Mouse (Mus musculus) neural tube, embryonic 12.5 days (tissue): ENCODE results near the gene Nrxn1. TPM values are rescaled to one million over a fixed set of nuclear protein-coding genes. Genes with fewer than 3 reads are reported as not detected.

ENCODE experiments used
- ATAC-seq: fragments of 200-750 bp; cut with Nextera tagmentation; 2 replicates; pipeline ENCODE4 v1.8.0; 2017; ENCODE audit warnings: low read depth, mild to moderate bottlenecking, moderate TSS enrichment, moderate library complexity; ENCODE audit not compliant: low FRiP score
- H3K27ac ChIP-seq: fragments of 300-500 bp; sonication (generic); 2 replicates; pipeline ENCODE4 v1.5.1; 2016
- H3K27me3 ChIP-seq: fragments of 300-500 bp; sonication (generic); replicated peaks from 2 replicates; pipeline ENCODE4 v1.6.1; 2016; ENCODE audit warnings: mild to moderate bottlenecking
- H3K36me3 ChIP-seq: fragments of 300-500 bp; sonication (generic); 2 replicates; pipeline ENCODE4 v1.6.1; 2016; ENCODE audit warnings: mild to moderate bottlenecking
- H3K4me1 ChIP-seq: fragments of 300-500 bp; sonication (generic); 2 replicates; pipeline ENCODE4 v1.6.1; 2016
- H3K4me2 ChIP-seq: fragments of 300-500 bp; sonication (generic); replicated peaks from 2 replicates; pipeline ENCODE4 v1.6.1; 2016; ENCODE audit warnings: mild to moderate bottlenecking
- H3K4me3 ChIP-seq: fragments of 300-500 bp; sonication (generic); 2 replicates; pipeline ENCODE4 v1.5.1; 2016
- H3K9ac ChIP-seq: fragments of 300-500 bp; sonication (generic); 2 replicates; pipeline ENCODE4 v1.6.1; 2016; ENCODE audit warnings: mild to moderate bottlenecking
- H3K9me3 ChIP-seq: fragments of 300-500 bp; sonication (generic); 2 replicates; pipeline ENCODE4 v1.6.1; 2016; ENCODE audit warnings: mild to moderate bottlenecking
- WGBS: fragments of 180-500 bp; shearing (Covaris S2); methylation state at CpG from one replicate; pipeline ENCODE4 v1.1.7; 2016; 5-methylcytosine and 5-hydroxymethylcytosine counted together
- polyA plus RNA-seq: library from polyadenylated mRNA; unstranded; fragments of >200 nt; fragmentation: Nextera tagmentation; extraction: Ambion mirVana; gene quantifications from 2 replicates; pipeline ENCODE4 v1.2.1, GENCODE M21; 2016

The Nrxn1 gene
- 58.5 and 62.1 TPM in 2 replicates for polyA plus RNA-seq

GRCm38 (mm10) chr17:91093042-91093080 is at the start of gene Nrxn1:
Gene Nrxn1, minus strand, starts transcription at chr17:91093071.
- H3K4me2 ChIP-seq, result peak within 1 kb of the TSS; percentile 57
- H3K9ac ChIP-seq, result peak within 1 kb of the TSS; percentile 38
- no peak for ATAC-seq
- 0% methylated on average over 1 of the region's 1 CpGs for WGBS
- peaks cover 11% of the 10 kb centered on the region for H3K36me3 ChIP-seq
- no peaks in the 10 kb centered on the region for H3K27me3 ChIP-seq
- peak within 1 kb of the TSS; percentile 8 for H3K27ac ChIP-seq
- peaks cover 10% of the 10 kb centered on the region for H3K9me3 ChIP-seq
- H3K4me3 ChIP-seq, result peak within 1 kb of the TSS; percentile 25
- 0 out of 2 replicates have a peak, but pooled peaks cover 3% of the 10 kb centered on the region for H3K4me1 ChIP-seq

GRCm38 (mm10) chr17:91136859-91137258 is 44.0 kb upstream of the Nrxn1 start:
- H3K4me3 ChIP-seq, result no peak overlapping the region
- no peaks in the 10 kb centered on the region for H3K27me3 ChIP-seq
- H3K36me3 ChIP-seq, result no peaks in the 10 kb centered on the region
- no peak overlapping the region for H3K4me2 ChIP-seq
- H3K27ac ChIP-seq, result no peak overlapping the region
- ATAC-seq, result no peak
- H3K4me1 ChIP-seq, result no peaks in the 10 kb centered on the region
- WGBS, result 81% methylated on average over 3 of the region's 3 CpGs
- H3K9ac ChIP-seq, result no peak overlapping the region
- no peaks in the 10 kb centered on the region for H3K9me3 ChIP-seq

- 87% methylated on average over 3 of the region's 3 CpGs for WGBS
- ATAC-seq, result no peak
- Histone ChIP-seq H3K4me2 (no peak overlapping the region), H3K9me3 (no peaks in the 10 kb centered on the region), H3K4me1 (no peaks in the 10 kb centered on the region), H3K27me3 (no peaks in the 10 kb centered on the region), H3K9ac (no peak overlapping the region), H3K27ac (no peak overlapping the region), H3K36me3 (no peaks in the 10 kb centered on the region), H3K4me3 (no peak overlapping the region)
Observed at GRCm38 (mm10) chr17:91112880-91113628, 20.2 kb upstream of the Nrxn1 start.

GRCm38 (mm10) chr17:91112085-91112484 is 19.2 kb upstream of the Nrxn1 start:
- no peak overlapping the region for H3K9ac ChIP-seq
- ATAC-seq, result no peak
- H3K9me3 ChIP-seq, result no peaks in the 10 kb centered on the region
- no peak overlapping the region for H3K27ac ChIP-seq
- no peaks in the 10 kb centered on the region for H3K4me1 ChIP-seq
- H3K4me3 ChIP-seq, result no peak overlapping the region
- WGBS, result 88% methylated on average over 1 of the region's 1 CpGs
- no peak overlapping the region for H3K4me2 ChIP-seq
- H3K27me3 ChIP-seq, result no peaks in the 10 kb centered on the region
- no peaks in the 10 kb centered on the region for H3K36me3 ChIP-seq

- Histone ChIP-seq H3K9me3 (peaks cover 6% of the 10 kb centered on the region), H3K36me3 (peaks cover 7% of the 10 kb centered on the region), H3K4me3 (peak overlapping the region; percentile 25; the same call in 1 of the 2 replicates), H3K27ac (0 out of 2 replicates have a peak overlapping the region, but pooled peaks have one; percentile 5), H3K9ac (peak overlapping the region; percentile 38; the same call in 1 of the 2 replicates), H3K4me1 (0 out of 2 replicates have a peak, but pooled peaks cover 3% of the 10 kb centered on the region), H3K4me2 (peak overlapping the region; percentile 57), H3K27me3 (no peaks in the 10 kb centered on the region)
- peak; percentile 55; the same call in 1 of the 2 replicates for ATAC-seq
- 26% methylated on average over 12 of the region's 12 CpGs for WGBS
Observed at GRCm38 (mm10) chr17:91093081-91093875, 407 bp upstream of the Nrxn1 start.

- H3K9ac ChIP-seq, result peak overlapping the region; percentile 38
- H3K27me3 ChIP-seq, result no peaks in the 10 kb centered on the region
- WGBS, result under 1% methylated on average over 21 of the region's 21 CpGs
- H3K4me3 ChIP-seq, result peak overlapping the region; percentile 25
- peaks cover 15% of the 10 kb centered on the region for H3K36me3 ChIP-seq
- 0 out of 2 replicates have a peak, but pooled peaks cover 3% of the 10 kb centered on the region for H3K4me1 ChIP-seq
- ATAC-seq, result peak; percentile 91
- H3K27ac ChIP-seq, result peak overlapping the region; percentile 8
- peaks cover 13% of the 10 kb centered on the region for H3K9me3 ChIP-seq
- H3K4me2 ChIP-seq, result peak overlapping the region; percentile 57
Observed at GRCm38 (mm10) chr17:91092421-91093041, 340 bp downstream of the Nrxn1 start.

- Histone ChIP-seq H3K9ac (no peak overlapping the region), H3K27ac (no peak overlapping the region), H3K4me1 (0 out of 2 replicates have a peak, but pooled peaks cover 3% of the 10 kb centered on the region), H3K4me3 (no peak overlapping the region), H3K9me3 (peaks cover 14% of the 10 kb centered on the region), H3K4me2 (peak overlapping the region; percentile 51), H3K36me3 (peaks cover 16% of the 10 kb centered on the region), H3K27me3 (no peaks in the 10 kb centered on the region)
- 73% methylated on average over 1 of the region's 1 CpGs for WGBS
- no peak for ATAC-seq
Observed at GRCm38 (mm10) chr17:91090631-91091030, 2.2 kb downstream of the Nrxn1 start.

GRCm38 (mm10) chr17:91088991-91089390 is 3.9 kb downstream of the Nrxn1 start:
- no peak overlapping the region for H3K27ac ChIP-seq
- 0 out of 2 replicates have a peak, but pooled peaks cover 3% of the 10 kb centered on the region for H3K4me1 ChIP-seq
- H3K36me3 ChIP-seq, result peaks cover 16% of the 10 kb centered on the region
- H3K9me3 ChIP-seq, result peaks cover 14% of the 10 kb centered on the region
- 88% methylated on average over 11 of the region's 11 CpGs for WGBS
- no peak overlapping the region for H3K9ac ChIP-seq
- H3K27me3 ChIP-seq, result no peaks in the 10 kb centered on the region
- ATAC-seq, result no peak
- H3K4me3 ChIP-seq, result no peak overlapping the region
- no peak overlapping the region for H3K4me2 ChIP-seq

GRCm38 (mm10) chr17:91088037-91088715 is 4.7 kb downstream of the Nrxn1 start:
- H3K27ac ChIP-seq, result no peak overlapping the region
- 74% methylated on average over 82 of the region's 82 CpGs for WGBS
- peaks cover 16% of the 10 kb centered on the region for H3K36me3 ChIP-seq
- H3K4me2 ChIP-seq, result 0 out of 2 replicates have a peak overlapping the region, but pooled peaks have one; percentile 14
- no peak overlapping the region for H3K4me3 ChIP-seq
- no peak for ATAC-seq
- no peak overlapping the region for H3K9ac ChIP-seq
- no peaks in the 10 kb centered on the region for H3K27me3 ChIP-seq
- H3K4me1 ChIP-seq, result 0 out of 2 replicates have a peak, but pooled peaks cover 3% of the 10 kb centered on the region
- peaks cover 14% of the 10 kb centered on the region for H3K9me3 ChIP-seq

GRCm38 (mm10) chr17:91086412-91086811 is 6.5 kb downstream of the Nrxn1 start:
- Histone ChIP-seq H3K27me3 (no peaks in the 10 kb centered on the region), H3K27ac (no peak overlapping the region), H3K36me3 (peaks cover 16% of the 10 kb centered on the region), H3K4me2 (peak overlapping the region; percentile 12; the same call in 1 of the 2 replicates), H3K9me3 (peaks cover 14% of the 10 kb centered on the region), H3K4me1 (0 out of 2 replicates have a peak, but pooled peaks cover 3% of the 10 kb centered on the region), H3K4me3 (no peak overlapping the region), H3K9ac (no peak overlapping the region)
- WGBS, result 97% methylated on average over 1 of the region's 1 CpGs
- ATAC-seq, result no peak

- ATAC-seq, result no peak; the same call in 1 of the 2 replicates
- Histone ChIP-seq H3K4me1 (no peaks in the 10 kb centered on the region), H3K4me2 (peak overlapping the region; percentile 22; the same call in 1 of the 2 replicates), H3K4me3 (no peak overlapping the region), H3K36me3 (peaks cover 16% of the 10 kb centered on the region), H3K9me3 (peaks cover 14% of the 10 kb centered on the region), H3K27ac (no peak overlapping the region), H3K9ac (no peak overlapping the region), H3K27me3 (no peaks in the 10 kb centered on the region)
- 79% methylated on average over 2 of the region's 2 CpGs for WGBS
Observed at GRCm38 (mm10) chr17:91085416-91085815, 7.5 kb downstream of the Nrxn1 start.

- ATAC-seq, result no peak
- H3K27me3 ChIP-seq, result no peaks in the 10 kb centered on the region
- no peaks in the 10 kb centered on the region for H3K4me1 ChIP-seq
- no peak overlapping the region for H3K4me3 ChIP-seq
- H3K4me2 ChIP-seq, result no peak overlapping the region
- no peak overlapping the region for H3K27ac ChIP-seq
- H3K9ac ChIP-seq, result no peak overlapping the region
- no peaks in the 10 kb centered on the region for H3K9me3 ChIP-seq
- no peaks in the 10 kb centered on the region for H3K36me3 ChIP-seq
Observed at GRCm38 (mm10) chr17:91079096-91079495, 13.8 kb downstream of the Nrxn1 start.
